Mouse (Mus musculus): ENCODE results near the gene Limch1. TPM values are rescaled to one million over a fixed set of nuclear protein-coding genes. Genes with fewer than 3 reads are reported as not detected.

The Limch1 gene
- 2.5 and 2.8 TPM in 2 replicates for polyA plus RNA-seq (2012; rRNA removed)

GRCm38 (mm10) chr5:66745390-66745995 is at the start of gene Limch1:
TSS of gene Limch1 (plus strand) at chr5:66745827.

GRCm38 (mm10) chr5:67098733-67099323 is 353.2 kb downstream of the Limch1 start, which contains the start of gene Phox2b:
TSS of gene Phox2b (minus strand) at chr5:67099301.

Other genes starting within 250 kb of the Limch1 start
- 13.2 and 17.7 TPM in 2 replicates for gene Apbb2, start 127.0 kb upstream of the Limch1 start, polyA plus RNA-seq (2012; rRNA removed)
- 182 and 202 TPM in 2 replicates for gene Uchl1, start 69.7 kb upstream of the Limch1 start, polyA plus RNA-seq (2012; rRNA removed)